Mouse (Mus musculus) WW6 (cell line): ENCODE measurements at regions not wholly inside any gene's neighbourhood (a gene's known extent, or its start where the extent isn't known, plus 50 kb on each side); places are given as distances from the start of the nearest gene placed in this dataset.
A peak's percentile ranks its signal among the peaks of the same experiment; 100 is the strongest.

Source experiments
- DNase-seq: peaks from one replicate; pipeline ENCODE4 v3.0.0-alpha.2; 2013; ENCODE audit warnings: low read depth, low spot score

- no peak for DNase-seq
Measured at GRCm38 (mm10) chr1:55807028-55807427, 401.3 kb downstream of the Plcl1 start.

- DNase-seq: no peak
Measured at GRCm38 (mm10) chr1:55808724-55809519, 403.2 kb downstream of the Plcl1 start.

- no peak for DNase-seq
Measured at GRCm38 (mm10) chr1:55812486-55812885, 406.8 kb downstream of the Plcl1 start.

GRCm38 (mm10) chr1:55820866-55821500 is 415.3 kb downstream of the Plcl1 start:
- DNase-seq: no peak

DNA sequence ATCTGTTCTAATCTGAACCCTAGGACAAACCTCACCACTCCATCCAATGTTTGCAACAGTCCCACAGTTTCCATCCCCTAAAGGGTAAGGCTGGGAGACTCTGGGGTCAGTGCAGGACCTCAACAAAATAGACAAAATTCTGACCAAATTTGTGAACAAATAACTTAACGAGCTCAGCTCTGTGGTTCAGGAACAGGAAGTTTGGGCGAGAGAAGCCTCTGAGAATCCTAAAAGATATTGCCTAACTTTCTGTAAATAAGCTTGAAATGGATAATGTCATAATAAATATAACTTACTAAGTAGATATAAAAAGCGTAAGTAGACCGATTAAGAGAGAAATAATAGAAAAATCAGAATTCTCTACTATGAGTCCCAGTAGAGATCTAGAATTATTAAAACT is 416.9 kb downstream of the Plcl1 start:
- DNase-seq: no peak

- DNase-seq: no peak
Measured at GRCm38 (mm10) chr1:55827191-55827590, 421.5 kb downstream of the Plcl1 start.

- DNase-seq: no peak
Measured at GRCm38 (mm10) chr1:55835281-55835680, 429.6 kb downstream of the Plcl1 start.

DNA sequence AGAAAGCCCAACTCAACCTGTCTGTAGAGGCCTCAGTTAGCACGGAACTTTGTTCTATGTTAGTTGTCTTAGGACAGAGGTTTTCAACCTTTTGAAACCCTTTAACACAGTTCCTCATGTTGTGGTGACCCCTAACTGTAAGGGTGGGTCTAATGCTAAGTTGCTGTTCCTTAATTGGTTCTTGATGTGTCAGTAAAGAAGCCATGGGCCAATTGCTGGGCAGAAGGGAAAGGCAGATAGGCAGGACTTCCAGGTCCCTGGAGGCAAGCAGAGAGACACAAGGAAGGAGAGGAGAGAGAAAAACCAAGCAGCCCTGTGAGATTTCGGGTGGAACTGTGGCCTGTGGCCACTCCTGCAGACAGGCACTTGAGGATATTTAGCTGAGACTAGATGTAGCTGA is 431.0 kb downstream of the Plcl1 start:
- DNase-seq: no peak

DNA sequence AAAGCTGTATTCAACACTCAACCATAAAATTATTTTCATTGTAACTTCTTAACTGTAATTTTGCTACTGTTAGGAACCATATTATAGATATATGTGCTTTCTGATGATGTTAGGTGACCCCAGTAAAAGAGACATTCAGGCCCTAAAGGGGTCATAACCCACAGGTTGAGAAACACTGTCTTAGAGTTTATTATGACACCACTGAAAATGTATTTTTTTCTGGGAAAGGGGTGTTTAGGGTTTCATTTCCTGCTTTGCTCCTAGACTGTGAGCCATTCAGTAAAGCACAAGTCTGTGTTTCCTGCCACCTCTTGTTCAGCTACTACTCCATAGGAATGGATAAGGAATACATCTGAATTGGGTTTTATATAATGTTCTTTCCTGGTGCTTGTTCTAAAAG is 431.6 kb downstream of the Plcl1 start:
- DNase-seq: no peak

DNA sequence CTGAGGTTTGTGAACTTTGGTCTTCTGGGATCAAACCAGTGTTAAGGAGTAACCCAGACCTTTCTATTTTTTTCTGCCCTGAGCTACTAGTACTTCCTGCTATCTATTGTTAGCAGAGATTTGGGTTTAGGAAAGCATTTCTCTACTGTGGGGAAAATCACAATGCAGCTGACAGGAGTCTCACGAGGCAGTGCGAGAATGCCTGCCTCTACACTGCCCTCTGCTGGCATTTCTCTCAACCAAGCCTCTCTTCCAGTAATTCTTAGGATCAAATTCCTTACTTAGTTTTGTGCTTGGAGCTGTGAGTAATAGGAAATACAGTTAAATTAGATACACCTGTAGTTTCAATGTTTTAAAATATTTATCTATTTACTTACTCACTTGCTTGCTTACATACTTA is 432.4 kb downstream of the Plcl1 start:
- peak; percentile 11 for DNase-seq

DNA sequence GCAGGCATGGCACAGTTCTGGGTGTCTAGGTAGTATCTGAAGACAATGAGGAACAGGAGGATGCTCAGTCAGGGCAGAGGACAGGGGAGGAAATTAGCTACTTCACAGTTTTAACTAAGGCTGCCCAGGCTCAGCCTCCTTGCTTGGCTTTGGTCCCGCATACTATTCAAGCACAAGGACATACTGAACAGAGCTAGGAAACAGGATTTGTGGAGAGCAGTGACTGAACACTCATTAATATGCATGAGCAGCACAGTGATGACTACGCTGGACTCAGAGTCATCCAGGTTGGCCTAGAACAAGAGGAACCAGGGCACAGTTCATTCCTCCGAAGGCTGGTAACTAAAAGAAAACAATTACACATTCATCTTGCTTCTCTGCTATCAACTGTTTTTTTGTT is 443.1 kb downstream of the Plcl1 start:
- no peak for DNase-seq

- no peak for DNase-seq
Measured at GRCm38 (mm10) chr1:55852354-55852753, 446.6 kb downstream of the Plcl1 start.

DNA sequence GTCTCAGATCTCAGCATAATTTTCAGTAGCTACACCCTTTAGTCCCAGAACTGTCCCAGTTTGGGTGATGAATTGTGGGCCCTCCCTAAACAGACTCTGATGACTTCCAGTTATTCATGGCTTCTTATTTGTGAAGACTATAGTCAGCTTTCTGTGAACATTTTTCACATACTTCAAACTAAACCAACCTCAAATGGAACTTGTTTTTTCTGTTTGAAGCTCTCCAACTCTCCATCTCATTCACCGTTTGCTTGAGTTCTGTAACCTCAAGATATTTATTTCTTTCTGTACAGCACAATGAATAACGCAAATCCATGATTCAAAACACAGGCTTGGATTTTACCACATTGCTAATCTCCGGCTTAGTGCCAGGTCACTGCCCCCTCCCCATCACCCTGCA is 453.4 kb downstream of the Plcl1 start:
- DNase-seq: no peak

- DNase-seq: no peak
Measured at GRCm38 (mm10) chr1:55863113-55863512, 457.4 kb downstream of the Plcl1 start.

- no peak for DNase-seq
Measured at GRCm38 (mm10) chr1:55865274-55865673, 459.6 kb downstream of the Plcl1 start.

DNA sequence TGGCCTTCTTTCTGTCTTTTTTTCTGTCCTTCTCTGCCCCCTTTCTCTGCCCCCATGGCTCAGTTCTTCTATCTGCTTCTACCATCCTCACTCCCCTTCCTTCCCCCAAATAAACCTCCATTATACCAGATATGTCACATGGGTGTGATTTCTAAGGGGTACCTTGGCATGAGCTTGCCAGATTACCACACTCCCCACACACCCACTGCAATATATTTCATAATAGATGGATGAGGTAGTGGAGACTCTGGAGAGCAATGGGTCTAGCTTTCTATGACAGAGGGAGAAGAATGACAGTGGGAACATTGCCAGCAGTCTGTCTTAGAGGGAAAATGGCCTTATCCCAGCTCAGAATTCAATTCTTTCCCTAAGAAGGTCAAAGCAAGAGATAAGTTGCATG is 461.0 kb downstream of the Plcl1 start:
- DNase-seq: no peak

GRCm38 (mm10) chr1:55873583-55873982 is 467.9 kb downstream of the Plcl1 start:
- DNase-seq: no peak

DNA sequence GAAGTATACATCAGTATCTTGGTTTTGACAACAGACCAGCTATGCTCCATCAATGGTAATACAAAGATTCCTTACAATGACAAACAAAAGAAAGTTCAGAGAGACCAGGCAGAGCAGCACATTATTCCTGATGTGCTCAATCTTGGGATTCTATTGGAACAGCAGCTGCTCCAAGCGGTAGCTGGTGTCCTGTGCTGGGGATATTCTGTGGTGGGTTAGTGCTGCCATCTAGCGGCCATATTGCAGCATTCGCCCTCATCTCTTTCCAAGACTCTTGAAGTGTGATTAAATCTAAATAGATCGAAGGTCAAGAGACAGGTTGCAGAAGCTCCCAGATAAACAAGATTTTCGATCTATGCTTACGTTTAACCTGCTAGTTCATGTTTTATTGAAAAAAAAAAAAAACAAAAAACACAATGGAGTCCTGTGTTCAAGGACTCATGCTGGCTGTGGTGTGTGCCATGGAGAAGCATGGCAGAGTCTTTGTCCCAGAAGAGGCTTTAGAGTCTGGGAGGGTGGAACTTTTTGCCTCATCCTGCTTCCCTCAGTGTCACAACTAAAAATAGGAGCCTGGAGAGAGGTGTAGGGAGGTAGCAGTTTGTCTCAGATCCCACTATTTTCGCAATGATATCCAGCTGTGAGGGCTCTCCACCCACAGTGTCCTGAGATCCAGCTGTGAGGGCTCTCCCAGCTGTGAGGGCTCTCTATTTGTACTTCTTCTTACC is 468.6 kb downstream of the Plcl1 start:
- peak; percentile 48 for DNase-seq

DNA sequence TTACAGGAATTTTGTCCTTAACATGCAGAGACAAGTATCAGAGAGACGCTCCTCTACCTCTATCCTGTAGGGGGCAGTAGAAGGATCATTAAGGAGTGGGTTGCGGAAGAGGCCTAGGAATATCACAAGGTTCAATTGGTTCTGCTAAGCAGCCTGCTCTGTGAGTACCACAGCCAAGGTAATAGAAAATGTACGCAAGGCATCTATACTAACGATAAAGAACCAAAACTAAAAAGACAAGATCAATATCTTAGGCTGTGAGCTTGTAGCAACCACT is 469.1 kb downstream of the Plcl1 start:
- peak; percentile 24 for DNase-seq

GRCm38 (mm10) chr1:55884576-55884975 is 478.9 kb downstream of the Plcl1 start:
- no peak for DNase-seq

DNA sequence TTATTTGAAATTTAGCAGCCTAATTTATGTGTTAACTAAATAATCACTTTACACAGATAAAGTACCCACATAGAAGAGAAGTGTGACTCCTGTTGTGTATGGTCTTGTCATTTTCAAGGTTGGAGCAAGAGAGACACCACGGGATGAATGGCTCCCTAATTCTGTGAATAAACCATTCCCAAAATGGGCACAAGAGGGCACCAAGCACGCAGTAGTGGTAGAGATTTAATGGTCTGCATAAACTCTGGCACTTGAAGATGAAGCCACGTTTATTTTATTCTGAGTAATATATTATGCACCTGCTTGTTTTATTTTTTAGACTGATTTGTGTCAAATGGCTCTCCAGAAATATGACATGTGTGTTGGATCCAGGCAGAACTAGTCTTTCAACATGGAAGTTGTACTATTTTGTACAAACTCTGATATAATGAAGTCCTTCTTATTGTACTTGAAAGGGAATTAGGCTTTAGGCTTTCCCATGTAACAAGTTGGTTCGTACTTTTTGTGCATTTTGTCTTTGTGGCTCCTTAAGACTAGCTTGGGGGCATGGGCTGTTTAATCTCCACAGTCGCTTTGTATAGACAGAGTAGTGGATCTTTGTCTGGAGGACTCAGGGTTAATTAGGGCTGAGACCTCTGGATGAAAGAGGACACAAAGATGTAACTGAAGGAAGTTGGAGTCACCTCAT is 480.8 kb downstream of the Plcl1 start:
- no peak for DNase-seq

- DNase-seq: no peak
Measured at GRCm38 (mm10) chr1:55887386-55887785, 481.7 kb downstream of the Plcl1 start.
